Mouse (Mus musculus): ENCODE data around the gene Foxj1.

DNA sequence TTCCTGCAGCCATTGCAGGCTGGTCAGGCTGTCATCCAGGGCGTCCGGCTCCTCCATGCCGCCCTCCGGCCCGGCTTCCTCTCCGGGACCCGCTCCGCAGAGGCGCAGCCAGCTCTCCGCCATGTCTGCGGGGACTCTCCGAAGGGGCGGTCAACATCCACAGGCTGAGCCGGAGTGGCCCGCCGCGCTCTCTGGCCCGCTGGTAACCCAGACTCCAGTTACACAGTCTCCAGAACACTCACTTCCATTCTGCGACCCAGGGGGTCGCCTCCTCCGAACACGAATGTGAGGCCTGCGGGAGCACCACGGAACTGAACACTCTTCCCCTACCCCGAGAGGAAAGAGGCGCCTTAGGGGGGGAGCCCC is 799 bp downstream of the Foxj1 start:
- TF ChIP-seq CTCF (IDR thresholded peaks at IDR 0.05; ENCODE audit: low read depth, low read length) (no peak), TAL1 (conservative IDR thresholded peaks at IDR 0.05; ENCODE audit: low read depth, low read length) (no peak), GATA1 (IDR thresholded peaks at IDR 0.05; ENCODE audit: borderline replicate concordance, low read length) (no peak), POLR2AphosphoS5 (IDR thresholded peaks at IDR 0.05; ENCODE audit: insufficient replicate concordance, low read depth, low read length) (no peak)

Data from G1E (cell line).